Mouse (Mus musculus) liver, adult 2 months (tissue): Measurements from ENCODE around the gene Rex1bd. TPM values are rescaled to one million over a fixed set of nuclear protein-coding genes. Genes with fewer than 3 reads are reported as not detected.

ENCODE experiments used
- DNase-seq: peaks from one replicate; pipeline ENCODE4 v3.0.0-alpha.2; 2011; ENCODE audit warnings: low read depth, low spot score; ENCODE audit errors: extremely low read depth
- H3K27ac ChIP-seq: fragments of 200-500 bp; replicated peaks from 2 replicates; pipeline ENCODE4 v1.5.1; 2012; ENCODE audit warnings: low read depth, mild to moderate bottlenecking, control low read depth, inconsistent platforms, low read length; ENCODE audit not compliant: insufficient read depth
- H3K27me3 ChIP-seq: fragments of 200-500 bp; 2 replicates; pipeline ENCODE4 v1.6.1; 2012; ENCODE audit warnings: mild to moderate bottlenecking, moderate library complexity, low read length, inconsistent platforms; ENCODE audit not compliant: control insufficient read depth, insufficient read depth
- H3K36me3 ChIP-seq: fragments of 200-500 bp; 2 replicates; pipeline ENCODE4 v1.6.1; 2012; ENCODE audit warnings: low read length, inconsistent platforms; ENCODE audit not compliant: control insufficient read depth, insufficient read depth
- H3K4me1 ChIP-seq: fragments of 200-500 bp; 2 replicates; pipeline ENCODE4 v1.6.1; 2011; ENCODE audit warnings: low read length; ENCODE audit not compliant: control insufficient read depth, insufficient read depth
- H3K4me3 ChIP-seq: fragments of 200-500 bp; 2 replicates; pipeline ENCODE4 v1.5.1; 2011; ENCODE audit warnings: low read depth, mild to moderate bottlenecking, control low read depth, low read length, moderate library complexity; ENCODE audit not compliant: insufficient read depth
- H3K79me2 ChIP-seq: fragments of 200-500 bp; 2 replicates; pipeline ENCODE4 v1.6.1; 2012; ENCODE audit warnings: inconsistent platforms, mild to moderate bottlenecking, low read length, moderate library complexity; ENCODE audit not compliant: control insufficient read depth, insufficient read depth
- H3K9ac ChIP-seq: fragments of 200-500 bp; 2 replicates; pipeline ENCODE4 v1.6.1; 2012; ENCODE audit warnings: low read depth, mild to moderate bottlenecking, control low read depth, inconsistent platforms, low read length
- CTCF ChIP-seq: fragments of 200-500 bp; IDR thresholded peaks from 2 replicates; pipeline ENCODE4 v1.5.1; 2011; ENCODE audit warnings: low read depth, low read length, control low read depth
- POLR2A ChIP-seq: fragments of 200-500 bp; IDR thresholded peaks from 2 replicates; pipeline ENCODE4 v1.6.1; 2011; ENCODE audit warnings: low read length, control low read depth; ENCODE audit not compliant: insufficient read depth; ENCODE audit errors: extremely low read depth
- WGBS: fragments of 180-500 bp; shearing (Covaris S2); methylation state at CpG from one replicate; pipeline ENCODE4 v1.1.7; 2018; 5-methylcytosine and 5-hydroxymethylcytosine counted together
- polyA plus RNA-seq: library from polyadenylated mRNA; depleted of rRNA; stranded (reverse); fragments of >200 nt; gene quantifications from 2 replicates; pipeline ENCODE4 v1.2.3, GENCODE M21; 2012
- total RNA-seq: library from RNA; depleted of rRNA; stranded (reverse); fragments of >200 nt; gene quantifications from 2 replicates; pipeline ENCODE4 v1.2.3, GENCODE M21; 2014

The Rex1bd gene
- total and polyA plus RNA-seq, 2 experiments, result 60.8 to 141 TPM

DNA sequence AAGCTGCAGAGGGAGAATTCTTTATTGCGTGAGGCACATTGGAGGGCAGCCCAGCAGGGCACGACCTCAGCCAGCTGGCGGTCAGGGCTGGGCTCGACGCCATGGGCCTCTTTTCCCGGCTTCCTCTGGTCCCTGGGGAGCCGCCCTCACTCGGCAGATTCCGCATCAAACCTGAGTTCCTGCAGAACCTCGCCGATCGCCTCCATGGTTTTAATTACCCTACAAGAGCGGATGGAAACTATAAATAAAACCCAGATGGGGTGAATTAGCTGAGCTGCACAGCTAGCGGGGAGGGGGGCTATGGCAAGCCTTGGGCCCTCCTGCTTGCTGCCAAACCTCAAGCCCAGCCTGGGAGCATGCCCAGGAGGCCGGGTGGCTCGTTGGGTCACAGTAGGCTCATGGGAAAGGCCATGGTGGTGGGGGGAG is 2.2 kb downstream of the Rex1bd start:
- TF ChIP-seq CTCF (no peak), POLR2A (no peak)
- H3K4me3 ChIP-seq, result no peak overlapping the region
- H3K79me2 ChIP-seq, result peaks cover 6% of the 10 kb centered on the region; the same call in 1 of the 2 replicates
- no peaks in the 10 kb centered on the region for H3K27me3 ChIP-seq
- H3K27ac ChIP-seq, result no peak overlapping the region
- peak; percentile 62 for DNase-seq
- H3K4me1 ChIP-seq, result peaks cover 23% of the 10 kb centered on the region
- peaks cover 10% of the 10 kb centered on the region; the same call in 1 of the 2 replicates for H3K36me3 ChIP-seq
- WGBS, result 26% methylated on average over 16 of the region's 16 CpGs
- no peak overlapping the region for H3K9ac ChIP-seq

DNA sequence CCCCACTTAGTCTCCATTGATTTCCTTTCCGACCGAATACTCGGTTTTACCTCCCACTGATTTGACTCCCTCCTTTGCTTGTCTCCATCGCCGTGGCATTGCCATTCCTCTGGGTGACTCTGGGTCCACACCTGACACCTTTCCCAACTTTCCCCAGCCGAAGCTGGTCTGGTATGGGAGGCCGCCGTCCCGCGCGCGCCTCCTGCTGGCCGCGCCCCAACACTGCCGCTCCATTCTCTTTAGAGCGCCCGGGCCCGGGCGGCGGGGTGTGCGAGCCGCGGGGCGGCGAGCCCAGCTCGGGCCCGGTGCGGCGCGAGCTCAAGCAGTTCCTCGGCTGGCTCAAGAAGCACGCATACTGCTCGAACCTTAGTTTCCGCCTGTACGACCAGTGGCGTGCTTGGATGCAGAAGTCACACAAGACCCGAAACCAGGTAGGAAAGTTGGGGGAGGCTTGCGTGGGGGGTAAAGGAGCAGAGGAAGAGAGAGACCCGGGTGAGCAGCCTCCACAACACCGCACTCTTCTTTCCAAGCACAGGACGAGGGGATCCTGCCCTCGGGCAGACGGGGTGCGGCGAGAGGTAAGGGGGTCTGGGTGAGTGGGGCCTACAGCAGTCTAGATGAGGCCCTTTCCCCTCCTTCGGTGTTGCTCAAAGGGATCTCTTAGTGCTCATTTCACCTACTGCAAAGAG is 3.3 kb downstream of the Rex1bd start:
- Histone ChIP-seq H3K79me2 (no peaks in the 10 kb centered on the region), H3K27me3 (no peaks in the 10 kb centered on the region), H3K4me3 (no peak overlapping the region), H3K27ac (no peak overlapping the region), H3K4me1 (peaks cover 14% of the 10 kb centered on the region), H3K9ac (no peak overlapping the region), H3K36me3 (peaks cover 6% of the 10 kb centered on the region; the same call in 1 of the 2 replicates)
- 20% methylated on average over 46 of the region's 46 CpGs for WGBS
- no peak for DNase-seq
- TF ChIP-seq CTCF (peak; percentile 82), POLR2A (no peak)

DNA sequence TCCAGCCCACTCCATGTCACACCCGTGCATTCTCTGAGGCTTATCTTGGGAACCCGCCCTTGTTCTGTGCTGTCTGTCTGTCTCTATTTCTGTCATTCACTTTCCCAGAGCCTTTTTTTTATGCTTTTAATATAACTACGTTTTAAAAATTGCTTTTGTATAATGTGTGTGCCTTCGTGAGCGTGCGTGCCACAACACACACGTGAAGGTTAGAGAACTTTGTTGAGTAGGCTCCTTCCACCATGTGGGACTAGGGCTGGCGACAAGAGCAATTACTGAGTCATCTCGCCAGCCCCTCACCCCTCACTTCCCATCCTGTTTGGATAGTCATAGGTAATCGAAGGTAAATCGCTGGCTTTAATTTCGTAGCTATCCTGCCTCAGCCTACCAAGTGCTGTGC is 4.0 kb downstream of the Rex1bd start:
- TF ChIP-seq CTCF, result no peak
- TF ChIP-seq POLR2A, result no peak
- WGBS, result 53% methylated on average over 12 of the region's 12 CpGs
- no peak for DNase-seq
- Histone ChIP-seq H3K4me3 (no peak overlapping the region), H3K79me2 (no peaks in the 10 kb centered on the region), H3K4me1 (peaks cover 14% of the 10 kb centered on the region), H3K27ac (no peak overlapping the region), H3K27me3 (no peaks in the 10 kb centered on the region), H3K9ac (no peak overlapping the region), H3K36me3 (peaks cover 1% of the 10 kb centered on the region; the same call in 1 of the 2 replicates)

DNA sequence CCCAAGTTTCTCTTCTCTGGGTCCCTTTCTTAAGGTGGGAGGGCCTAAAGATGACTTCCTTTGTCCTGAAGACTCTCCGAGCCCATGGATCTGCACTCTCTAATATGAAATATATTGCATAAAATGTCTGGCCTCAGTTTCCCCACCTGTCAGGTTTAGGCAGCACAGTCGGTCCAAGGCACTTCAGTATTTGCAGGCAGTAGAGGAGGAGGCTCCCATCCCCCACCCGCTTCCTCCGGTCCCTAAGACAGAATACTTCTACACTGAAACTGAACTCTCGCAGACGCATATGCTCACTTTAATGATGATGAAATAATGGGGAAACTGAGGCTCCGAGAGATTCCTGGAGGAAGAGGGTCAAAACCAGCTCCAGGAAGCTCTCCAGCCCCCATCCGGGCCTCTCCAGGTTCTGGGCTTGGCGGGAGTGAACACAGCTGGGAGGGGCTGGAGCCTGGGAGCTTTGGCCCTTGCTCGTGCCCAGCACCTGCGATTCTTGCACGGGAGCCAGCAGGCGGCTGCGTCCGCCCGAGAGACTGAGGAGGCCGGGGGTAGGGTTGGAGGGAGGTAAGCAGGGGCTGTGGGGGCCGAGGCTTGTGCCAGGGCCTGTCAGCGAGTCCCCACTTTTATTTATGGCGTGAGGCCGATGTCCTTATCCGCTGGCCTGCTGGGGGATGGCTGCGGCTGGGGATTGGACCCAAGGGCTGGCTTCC is 4.6 kb downstream of the Rex1bd start:
- 35% methylated on average over 23 of the region's 23 CpGs for WGBS
- H3K4me1 ChIP-seq, result peaks cover 14% of the 10 kb centered on the region
- no peaks in the 10 kb centered on the region for H3K27me3 ChIP-seq
- no peak overlapping the region for H3K27ac ChIP-seq
- no peak for DNase-seq
- no peak for TF ChIP-seq POLR2A
- no peak for TF ChIP-seq CTCF
- H3K9ac ChIP-seq, result no peak overlapping the region
- H3K4me3 ChIP-seq, result no peak overlapping the region
- no peaks in the 10 kb centered on the region for H3K79me2 ChIP-seq
- no peaks in the 10 kb centered on the region for H3K36me3 ChIP-seq

DNA sequence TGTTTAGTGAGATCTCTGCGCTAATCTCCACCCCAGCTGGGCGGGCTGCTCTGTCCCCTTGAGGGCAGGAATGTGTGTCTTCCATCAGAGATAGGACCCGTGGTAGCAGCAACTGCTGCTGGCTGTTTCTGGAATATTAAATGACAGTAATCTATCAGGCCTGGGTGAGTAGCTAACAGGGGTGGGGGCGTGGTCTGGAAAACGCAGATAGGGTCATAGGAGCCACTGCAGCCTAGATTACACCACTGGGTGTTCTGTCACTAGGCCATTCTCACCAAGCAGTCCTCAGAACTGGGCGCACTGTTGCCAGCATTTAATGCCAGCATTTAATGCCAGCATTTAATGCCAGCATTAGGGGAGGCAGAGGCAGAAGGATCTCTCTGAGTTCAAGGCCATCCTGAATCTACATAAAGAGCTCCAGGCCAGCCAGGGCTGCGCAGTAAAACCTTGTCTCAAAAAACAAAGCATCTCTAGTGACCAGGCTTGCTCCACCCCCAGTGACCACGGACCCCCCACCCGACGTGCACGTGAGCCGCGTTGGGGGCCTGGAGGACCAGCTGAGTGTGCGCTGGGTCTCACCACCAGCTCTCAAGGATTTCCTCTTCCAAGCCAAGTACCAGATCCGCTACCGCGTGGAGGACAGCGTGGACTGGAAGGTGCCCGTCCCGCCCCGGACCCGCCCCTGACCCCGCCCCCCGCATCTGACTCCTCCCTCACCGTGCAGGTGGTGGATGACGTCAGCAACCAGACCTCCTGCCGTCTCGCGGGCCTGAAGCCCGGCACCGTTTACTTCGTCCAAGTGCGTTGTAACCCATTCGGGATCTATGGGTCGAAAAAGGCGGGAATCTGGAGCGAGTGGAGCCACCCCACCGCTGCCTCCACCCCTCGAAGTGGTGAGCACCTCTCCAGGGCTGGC is 5.9 kb downstream of the Rex1bd start:
- 13% methylated on average over 39 of the region's 39 CpGs for WGBS
- H3K9ac ChIP-seq, result no peak overlapping the region
- DNase-seq, result peak; percentile 30

More for the DNA sequence above, 5.9 kb downstream of the Rex1bd start:
- Histone ChIP-seq H3K27ac (no peak overlapping the region), H3K4me3 (no peak overlapping the region; the same call in 1 of the 2 replicates), H3K79me2 (no peaks in the 10 kb centered on the region), H3K27me3 (peaks cover 4% of the 10 kb centered on the region; the same call in 1 of the 2 replicates), H3K4me1 (peaks cover 9% of the 10 kb centered on the region), H3K36me3 (no peaks in the 10 kb centered on the region)
- TF ChIP-seq CTCF (no peak), POLR2A (no peak)
